8 mouse cellular contexts compared by ENCODE assay signal in the genomic region with DNA sequence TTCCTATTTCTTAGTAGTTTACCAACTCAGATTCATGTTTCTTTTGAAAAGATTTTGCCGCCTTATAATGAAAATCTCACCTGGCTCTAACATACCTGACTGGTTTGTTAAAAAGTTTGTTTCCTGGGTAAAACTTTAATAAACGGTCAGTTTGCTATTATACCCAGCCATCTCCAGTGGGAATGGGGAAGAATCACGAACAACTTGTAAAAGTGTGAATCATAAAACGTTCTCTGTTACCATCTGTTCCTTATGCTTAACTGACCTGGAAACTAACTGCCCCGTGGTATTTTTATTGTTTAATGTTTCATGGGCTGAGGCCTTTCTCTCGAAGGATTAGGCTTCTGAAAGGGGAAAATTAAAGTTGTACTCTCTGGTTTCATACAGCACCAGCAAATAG. TPM values are rescaled to one million over a fixed set of nuclear protein-coding genes. Genes with fewer than 3 reads are reported as not detected.
DNase-seq lines count a peak whose midpoint lies in the region; ATAC-seq and TF ChIP-seq lines count a peak whose summit lies in the region.

No protein-coding gene starts in this region.

- no peak for TF ChIP-seq CTCF in kidney, adult 2 months (conservative IDR thresholded peaks at IDR 0.05; ENCODE audit: insufficient read depth, insufficient read length, low read depth, low read length)

- no peak for TF ChIP-seq POLR2A in kidney, adult 2 months (IDR thresholded peaks at IDR 0.05; ENCODE audit: low read depth, low read length)

- H3K27ac ChIP-seq in kidney, adult 2 months (ENCODE audit: insufficient read depth, low read depth, low read length): peak overlapping the region; percentile 6; the same call in 1 of the 2 replicates
- peak overlapping the region; percentile 91 for H3K27ac ChIP-seq in embryonic facial prominence, embryonic 10.5 days (replicated peaks)
- H3K27ac ChIP-seq in hindbrain, embryonic 16.5 days (ENCODE audit: low read depth, low read length): peak overlapping the region; percentile 10
- H3K27ac ChIP-seq in midbrain, embryonic 15.5 days: peak overlapping the region; percentile 88

- peaks cover 13% of the 10 kb centered on the region for H3K4me1 ChIP-seq in kidney, adult 2 months (ENCODE audit: control insufficient read depth, insufficient read depth, low read length)
- peaks cover 29% of the 10 kb centered on the region for H3K4me1 ChIP-seq in embryonic facial prominence, embryonic 10.5 days
- H3K4me1 ChIP-seq in hindbrain, embryonic 16.5 days (ENCODE audit: control insufficient read depth, insufficient read depth, low read depth, low read length): peaks cover 14% of the 10 kb centered on the region
- peaks cover 23% of the 10 kb centered on the region for H3K4me1 ChIP-seq in midbrain, embryonic 15.5 days

- no peak; the same call in 1 of the 2 replicates for ATAC-seq in hindbrain, embryonic 16.5 days
- ATAC-seq in midbrain, embryonic 15.5 days (replicated peaks): peak; percentile 10; the same call in 1 of the 2 replicates

- peak overlapping the region; percentile 3 for H3K9ac ChIP-seq in hindbrain, embryonic 16.5 days (ENCODE audit: low read depth, low read length)
- no peak overlapping the region for H3K9ac ChIP-seq in midbrain, embryonic 15.5 days

- H3K4me2 ChIP-seq in hindbrain, embryonic 16.5 days (ENCODE audit: low read length): peak overlapping the region; percentile 52
- peak overlapping the region; percentile 69 for H3K4me2 ChIP-seq in midbrain, embryonic 15.5 days

- WGBS in kidney, adult 2 months: 24% methylated on average over 6 of the region's 6 CpGs
- 57% methylated on average over 6 of the region's 6 CpGs for WGBS in embryonic facial prominence, embryonic 10.5 days
- WGBS in hindbrain, embryonic 16.5 days: 49% methylated on average over 6 of the region's 6 CpGs
- WGBS in midbrain, embryonic 15.5 days: 45% methylated on average over 6 of the region's 6 CpGs

- H3K27me3 ChIP-seq in kidney, adult 2 months (replicated peaks; ENCODE audit: control insufficient read depth, insufficient read depth, low read length): no peaks in the 10 kb centered on the region
- no peaks in the 10 kb centered on the region for H3K27me3 ChIP-seq in embryonic facial prominence, embryonic 10.5 days (replicated peaks; ENCODE audit: low read depth, poor library complexity, severe bottlenecking)
- no peaks in the 10 kb centered on the region for H3K27me3 ChIP-seq in hindbrain, embryonic 16.5 days (replicated peaks; ENCODE audit: control insufficient read depth, insufficient read depth, low read length)
- H3K27me3 ChIP-seq in midbrain, embryonic 15.5 days (replicated peaks): no peaks in the 10 kb centered on the region

- no peaks in the 10 kb centered on the region for H3K36me3 ChIP-seq in kidney, adult 2 months (ENCODE audit: control insufficient read depth, insufficient read depth, low read length)
- H3K36me3 ChIP-seq in embryonic facial prominence, embryonic 10.5 days (replicated peaks): no peaks in the 10 kb centered on the region
- H3K36me3 ChIP-seq in hindbrain, embryonic 16.5 days (ENCODE audit: control insufficient read depth, insufficient read depth, low read length): no peaks in the 10 kb centered on the region
- no peaks in the 10 kb centered on the region for H3K36me3 ChIP-seq in midbrain, embryonic 15.5 days (replicated peaks)

- H3K9me3 ChIP-seq in embryonic facial prominence, embryonic 10.5 days: no peaks in the 10 kb centered on the region
- H3K9me3 ChIP-seq in hindbrain, embryonic 16.5 days (ENCODE audit: control insufficient read depth, low read length): no peaks in the 10 kb centered on the region
- no peaks in the 10 kb centered on the region for H3K9me3 ChIP-seq in midbrain, embryonic 15.5 days

- H3K4me3 ChIP-seq in kidney, adult 2 months (ENCODE audit: insufficient read depth, low read depth, low read length): no peak overlapping the region
- H3K4me3 ChIP-seq in embryonic facial prominence, embryonic 10.5 days: peak overlapping the region; percentile 95
- H3K4me3 ChIP-seq in hindbrain, embryonic 16.5 days (ENCODE audit: low read length): peak overlapping the region; percentile 93
- H3K4me3 ChIP-seq in midbrain, embryonic 15.5 days: peak overlapping the region; percentile 67

- DNase-seq in kidney, adult 2 months: peak; percentile 56
- DNase-seq in kidney, adult 18-20 months: no peak
- no peak for DNase-seq in embryonic facial prominence, embryonic 10.5 days (ENCODE audit: low spot score)
- DNase-seq in right cerebral cortex, adult 2 months (ENCODE audit: low spot score in 2 of 2): no peak
- DNase-seq in MN1 (ENCODE audit: low spot score): no peak
- no peak for DNase-seq in spleen, adult 12 weeks (ENCODE audit: low spot score)

RNA-seq across cellular contexts. Expression of gene Gclm, which starts 0.6 kb away (rescaled TPM):
- polyA plus RNA-seq in kidney, adult 2 months (2012; rRNA removed): 227 and 313 TPM in 2 replicates
- polyA plus RNA-seq in embryonic facial prominence, embryonic 10.5 days (2016; fragmentation: Nextera tagmentation; extraction: Ambion mirVana): 36.9 and 39.9 TPM in 2 replicates
- 37.1 and 43.8 TPM in 2 replicates for polyA plus RNA-seq in hindbrain, embryonic 16.5 days (2015; fragmentation: Nextera tagmentation; extraction: Ambion mirVana)
- 40.3 and 45.8 TPM in 2 replicates for polyA plus RNA-seq in midbrain, embryonic 15.5 days (2015; fragmentation: Nextera tagmentation; extraction: Ambion mirVana)

RNA-seq across cellular contexts. Expression of gene Dnttip2, which starts 29.4 kb away (rescaled TPM):
- polyA plus RNA-seq in kidney, adult 2 months (2012; rRNA removed): 6.6 and 7.9 TPM in 2 replicates
- 97.3 and 100 TPM in 2 replicates for polyA plus RNA-seq in embryonic facial prominence, embryonic 10.5 days (2016; fragmentation: Nextera tagmentation; extraction: Ambion mirVana)
- polyA plus RNA-seq in hindbrain, embryonic 16.5 days (2015; fragmentation: Nextera tagmentation; extraction: Ambion mirVana): 39.8 and 41.7 TPM in 2 replicates
- polyA plus RNA-seq in midbrain, embryonic 15.5 days (2015; fragmentation: Nextera tagmentation; extraction: Ambion mirVana): 43.9 and 45.2 TPM in 2 replicates

RNA-seq across cellular contexts. Expression of gene Bcar3, which starts 49.2 kb away (rescaled TPM):
- 41.3 and 45.1 TPM in 2 replicates for polyA plus RNA-seq in kidney, adult 2 months (2012; rRNA removed)
- 9.3 and 10.1 TPM in 2 replicates for polyA plus RNA-seq in embryonic facial prominence, embryonic 10.5 days (2016; fragmentation: Nextera tagmentation; extraction: Ambion mirVana)
- polyA plus RNA-seq in hindbrain, embryonic 16.5 days (2015; fragmentation: Nextera tagmentation; extraction: Ambion mirVana): 6.8 and 7.1 TPM in 2 replicates
- polyA plus RNA-seq in midbrain, embryonic 15.5 days (2015; fragmentation: Nextera tagmentation; extraction: Ambion mirVana): 7.2 and 7.5 TPM in 2 replicates

Comparison
In these comparisons a context has a peak if more than half of its experiments do, and no peak if none do; other contexts are left out.
1. H3K27ac ChIP-seq: peak in every context shown above with its lines; median percentile 91 in embryonic facial prominence, embryonic 10.5 days; 88 in midbrain, embryonic 15.5 days; 10 in hindbrain, embryonic 16.5 days; 6 in kidney, adult 2 months.